Mouse (Mus musculus) central nervous system, embryonic 11.5 days (tissue): ENCODE data around the gene Zfyve27. TPM values are rescaled to one million over a fixed set of nuclear protein-coding genes. Genes with fewer than 3 reads are reported as not detected.

Source experiments
- polyA plus RNA-seq: library from polyadenylated mRNA; depleted of rRNA; stranded (reverse); fragments of >200 nt; gene quantifications from 2 replicates; pipeline ENCODE4 v1.2.3, GENCODE M21; 2012; rRNA removed

Gene Zfyve27
- 60.0 and 62.2 TPM in 2 replicates for polyA plus RNA-seq

GRCm38 (mm10) chr19:42163764-42164163, at the start of gene Zfyve27:
TSS of gene Zfyve27 (plus strand) at chr19:42163951.

GRCm38 (mm10) chr19:42128787-42129508, 34.8 kb upstream of the Zfyve27 start, which contains the start of gene Avpi1:
TSS of gene Avpi1 (minus strand) at chr19:42129059.

GRCm38 (mm10) chr19:42147170-42147768, 16.5 kb upstream of the Zfyve27 start, which contains the start of gene Marveld1:
TSS of gene Marveld1 (plus strand) at chr19:42147400.

GRCm38 (mm10) chr19:42201696-42202381, 38.1 kb downstream of the Zfyve27 start, which contains the start of gene Sfrp5:
TSS of gene Sfrp5 (minus strand) at chr19:42202252.

Other genes with a start within 250 kb of the Zfyve27 start
- 42.9 and 47.1 TPM in 2 replicates for gene Exosc1, start 230.5 kb upstream of the Zfyve27 start, polyA plus RNA-seq
- gene Zdhhc16, start 230.5 kb upstream of the Zfyve27 start, polyA plus RNA-seq = 66.0 and 88.5 TPM in 2 replicates
- 50.6 and 72.5 TPM in 2 replicates for gene Mms19, start 182.8 kb upstream of the Zfyve27 start, polyA plus RNA-seq
- gene Ubtd1, start 182.2 kb upstream of the Zfyve27 start, polyA plus RNA-seq = 11.9 and 16.2 TPM in 2 replicates
- 0.08 and 0.11 TPM in 2 replicates for gene Ankrd2, start 128.0 kb upstream of the Zfyve27 start, polyA plus RNA-seq
- gene Hoga1, start 118.3 kb upstream of the Zfyve27 start, polyA plus RNA-seq = 1.8 and 2.8 TPM in 2 replicates
- gene 4933411K16Rik, start 111.7 kb upstream of the Zfyve27 start, polyA plus RNA-seq = 0.50 and 0.51 TPM in 2 replicates
- gene Morn4, start 77.6 kb upstream of the Zfyve27 start, polyA plus RNA-seq = 48.5 and 49.9 TPM in 2 replicates
- 36.2 and 37.6 TPM in 2 replicates for gene Pi4k2a, start 73.5 kb upstream of the Zfyve27 start, polyA plus RNA-seq
- 4.8 and 8.6 TPM in 2 replicates for gene Avpi1, start 34.9 kb upstream of the Zfyve27 start, polyA plus RNA-seq
- gene Marveld1, start 16.6 kb upstream of the Zfyve27 start, polyA plus RNA-seq = 16.4 and 35.8 TPM in 2 replicates
- 0.58 and 2.3 TPM in 2 replicates for gene Sfrp5, start 38.3 kb downstream of the Zfyve27 start, polyA plus RNA-seq
- gene Golga7b, start 83.6 kb downstream of the Zfyve27 start, polyA plus RNA-seq = 3.2 and 3.3 TPM in 2 replicates